Mouse (Mus musculus): ENCODE measurements around the gene Gm10401. TPM values are rescaled to one million over a fixed set of nuclear protein-coding genes. Genes with fewer than 3 reads are reported as not detected.

The Gm10401 gene
- polyA plus RNA-seq, 1 experiment from 2014 or later: 38.1 TPM

DNA sequence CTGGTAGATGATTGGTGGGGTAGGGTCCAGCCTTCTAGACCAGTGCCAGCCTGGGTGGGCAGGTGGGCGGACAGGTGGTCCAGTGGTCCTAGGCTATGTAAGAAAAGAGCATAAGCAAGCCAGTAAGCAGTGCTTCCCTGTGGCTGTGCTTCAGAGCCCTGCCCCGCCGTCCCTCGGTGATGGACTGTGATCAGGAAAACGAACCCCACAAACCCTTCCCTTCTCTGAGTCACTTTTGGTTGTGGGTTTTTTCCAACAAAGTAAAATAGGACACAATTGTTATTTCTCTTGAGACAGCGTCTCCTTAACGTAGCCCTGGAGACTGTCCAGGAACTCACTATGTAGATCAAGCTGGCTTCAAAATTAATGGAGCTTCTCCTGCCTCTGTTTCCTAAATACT, 34.7 kb downstream of the Gm10401 start:
- H3K4me1 ChIP-seq (replicated peaks; ENCODE audit: control insufficient read depth, insufficient read depth, low read length): no peaks in the 10 kb centered on the region
- no peak overlapping the region for H3K4me3 ChIP-seq (replicated peaks; ENCODE audit: low read length)
- 83% methylated on average over 7 of the region's 7 CpGs for WGBS
- H3K27ac ChIP-seq (ENCODE audit: low read length): no peak overlapping the region
- no peak overlapping the region for H3K4me2 ChIP-seq (ENCODE audit: low read length)
- no peak for ATAC-seq
- H3K9ac ChIP-seq (replicated peaks; ENCODE audit: low read depth, low read length): no peak overlapping the region
- peaks cover 2% of the 10 kb centered on the region; the same call in 1 of the 2 replicates for H3K36me3 ChIP-seq (ENCODE audit: control insufficient read depth, insufficient read depth)
- H3K27me3 ChIP-seq (replicated peaks; ENCODE audit: control insufficient read depth, insufficient read depth, low read length): no peaks in the 10 kb centered on the region
- H3K9me3 ChIP-seq (ENCODE audit: control insufficient read depth, low read length): no peaks in the 10 kb centered on the region

- Histone ChIP-seq H3K36me3 (ENCODE audit: control insufficient read depth, insufficient read depth) (peaks cover 2% of the 10 kb centered on the region; the same call in 1 of the 2 replicates), H3K4me3 (replicated peaks; ENCODE audit: low read length) (no peak overlapping the region), H3K9ac (replicated peaks; ENCODE audit: low read depth, low read length) (no peak overlapping the region), H3K27ac (ENCODE audit: low read length) (no peak overlapping the region), H3K27me3 (replicated peaks; ENCODE audit: control insufficient read depth, insufficient read depth, low read length) (no peaks in the 10 kb centered on the region), H3K4me2 (ENCODE audit: low read length) (no peak overlapping the region), H3K4me1 (replicated peaks; ENCODE audit: control insufficient read depth, insufficient read depth, low read length) (no peaks in the 10 kb centered on the region), H3K9me3 (ENCODE audit: control insufficient read depth, low read length) (no peaks in the 10 kb centered on the region)
- WGBS: 75% methylated on average over 1 of the region's 1 CpGs
- ATAC-seq: no peak
Observed at GRCm38 (mm10) chr5:115062566-115062965, 35.5 kb downstream of the Gm10401 start.

GRCm38 (mm10) chr5:115060977-115061376, 37.1 kb downstream of the Gm10401 start:
- Histone ChIP-seq H3K4me2 (ENCODE audit: low read length) (no peak overlapping the region), H3K9me3 (ENCODE audit: control insufficient read depth, low read length) (no peaks in the 10 kb centered on the region), H3K27ac (ENCODE audit: low read length) (no peak overlapping the region), H3K27me3 (replicated peaks; ENCODE audit: control insufficient read depth, insufficient read depth, low read length) (no peaks in the 10 kb centered on the region), H3K4me3 (replicated peaks; ENCODE audit: low read length) (no peak overlapping the region), H3K4me1 (replicated peaks; ENCODE audit: control insufficient read depth, insufficient read depth, low read length) (no peaks in the 10 kb centered on the region), H3K9ac (replicated peaks; ENCODE audit: low read depth, low read length) (no peak overlapping the region), H3K36me3 (ENCODE audit: control insufficient read depth, insufficient read depth) (peaks cover 2% of the 10 kb centered on the region; the same call in 1 of the 2 replicates)
- no peak for ATAC-seq
- WGBS: 93% methylated on average over 3 of the region's 3 CpGs

DNA sequence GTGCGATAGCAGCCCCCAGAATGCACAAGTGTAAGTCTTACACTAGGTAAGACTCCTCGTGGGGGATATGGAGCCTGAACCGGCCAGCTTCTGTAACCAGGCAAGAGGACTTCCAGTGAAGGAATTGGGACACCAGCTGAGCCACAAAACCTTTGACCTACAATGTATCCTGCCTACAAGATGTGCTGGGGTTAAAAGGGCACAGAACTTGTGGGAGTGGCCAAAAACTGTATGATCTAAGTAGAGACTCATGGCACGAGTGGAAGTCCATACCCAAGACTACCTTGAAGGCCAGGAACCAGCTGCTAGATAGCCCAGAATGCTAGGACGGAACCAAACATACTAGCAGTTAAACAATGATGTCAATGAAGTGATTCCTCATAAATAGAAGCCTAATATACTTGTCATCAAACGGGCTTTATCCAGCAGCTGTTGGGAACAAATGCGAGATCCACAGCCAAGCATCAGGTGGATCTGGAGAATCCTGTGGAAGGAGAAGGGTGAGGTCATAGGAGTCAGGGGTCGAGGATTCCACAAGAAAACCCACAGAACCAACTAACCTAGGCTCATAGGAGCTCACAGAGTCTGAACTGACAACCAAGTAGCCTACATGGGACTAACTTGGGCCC, 37.9 kb downstream of the Gm10401 start:
- Histone ChIP-seq H3K4me3 (replicated peaks; ENCODE audit: low read length) (no peak overlapping the region), H3K4me1 (replicated peaks; ENCODE audit: control insufficient read depth, insufficient read depth, low read length) (0 out of 2 replicates have a peak, but pooled peaks cover 3% of the 10 kb centered on the region), H3K36me3 (ENCODE audit: control insufficient read depth, insufficient read depth) (peaks cover 2% of the 10 kb centered on the region; the same call in 1 of the 2 replicates), H3K9me3 (ENCODE audit: control insufficient read depth, low read length) (no peaks in the 10 kb centered on the region), H3K27ac (ENCODE audit: low read length) (no peak overlapping the region), H3K9ac (replicated peaks; ENCODE audit: low read depth, low read length) (no peak overlapping the region), H3K27me3 (replicated peaks; ENCODE audit: control insufficient read depth, insufficient read depth, low read length) (no peaks in the 10 kb centered on the region), H3K4me2 (ENCODE audit: low read length) (no peak overlapping the region)
- ATAC-seq: no peak
- WGBS: 88% methylated on average over 8 of the region's 8 CpGs

- no peak overlapping the region for H3K27ac ChIP-seq (ENCODE audit: low read length)
- H3K27me3 ChIP-seq (replicated peaks; ENCODE audit: control insufficient read depth, insufficient read depth, low read length): no peaks in the 10 kb centered on the region
- H3K4me2 ChIP-seq (ENCODE audit: low read length): no peak overlapping the region
- H3K4me1 ChIP-seq (replicated peaks; ENCODE audit: control insufficient read depth, insufficient read depth, low read length): peaks cover 6% of the 10 kb centered on the region; the same call in 1 of the 2 replicates
- no peak for ATAC-seq
- peaks cover 2% of the 10 kb centered on the region; the same call in 1 of the 2 replicates for H3K36me3 ChIP-seq (ENCODE audit: control insufficient read depth, insufficient read depth)
- 86% methylated on average over 7 of the region's 7 CpGs for WGBS
- H3K9me3 ChIP-seq (ENCODE audit: control insufficient read depth, low read length): no peaks in the 10 kb centered on the region
- H3K9ac ChIP-seq (replicated peaks; ENCODE audit: low read depth, low read length): no peak overlapping the region
- H3K4me3 ChIP-seq (replicated peaks; ENCODE audit: low read length): no peak overlapping the region
Observed at GRCm38 (mm10) chr5:115058584-115059297, 39.4 kb downstream of the Gm10401 start.

- H3K27ac ChIP-seq (ENCODE audit: low read length): no peak overlapping the region
- H3K36me3 ChIP-seq (ENCODE audit: control insufficient read depth, insufficient read depth): peaks cover 2% of the 10 kb centered on the region; the same call in 1 of the 2 replicates
- no peaks in the 10 kb centered on the region for H3K9me3 ChIP-seq (ENCODE audit: control insufficient read depth, low read length)
- no peak overlapping the region for H3K4me3 ChIP-seq (replicated peaks; ENCODE audit: low read length)
- no peaks in the 10 kb centered on the region for H3K27me3 ChIP-seq (replicated peaks; ENCODE audit: control insufficient read depth, insufficient read depth, low read length)
- ATAC-seq: no peak
- H3K4me1 ChIP-seq (replicated peaks; ENCODE audit: control insufficient read depth, insufficient read depth, low read length): peaks cover 20% of the 10 kb centered on the region
- WGBS: 99% methylated on average over 4 of the region's 4 CpGs
- no peak overlapping the region for H3K4me2 ChIP-seq (ENCODE audit: low read length)
- H3K9ac ChIP-seq (replicated peaks; ENCODE audit: low read depth, low read length): no peak overlapping the region
Observed at GRCm38 (mm10) chr5:115057153-115057552, 40.9 kb downstream of the Gm10401 start.

GRCm38 (mm10) chr5:115055418-115055817, 42.7 kb downstream of the Gm10401 start:
- no peak for ATAC-seq
- 78% methylated on average over 6 of the region's 6 CpGs for WGBS

DNA sequence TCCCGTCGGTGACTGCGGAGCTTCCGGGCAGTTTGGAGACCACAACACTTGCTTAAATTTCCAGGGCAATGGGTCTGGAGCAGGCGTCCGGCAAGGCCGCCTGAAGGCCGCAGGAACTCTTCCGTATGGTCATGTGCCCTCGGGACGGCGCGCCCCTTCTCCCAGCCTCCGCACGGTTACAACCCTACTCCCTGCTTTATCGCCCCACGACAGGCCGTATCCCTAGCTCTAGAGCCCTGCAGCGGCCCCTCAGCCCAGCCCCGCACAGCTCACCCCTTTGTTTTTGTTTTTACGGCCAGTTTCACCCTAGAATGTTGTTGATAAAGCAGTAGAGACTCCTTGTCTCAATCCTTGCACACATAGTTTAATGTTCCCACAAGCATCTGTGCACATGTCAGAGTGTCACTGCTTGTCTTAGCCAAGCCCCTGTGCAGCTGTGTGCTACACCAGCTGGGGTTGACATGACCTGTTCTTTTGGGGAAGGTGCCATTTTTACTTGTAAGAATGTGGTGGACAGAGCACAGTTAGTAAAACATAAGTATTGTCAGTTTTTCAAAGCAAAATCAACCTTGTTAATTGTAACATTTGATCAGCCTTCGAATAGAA, 44.2 kb downstream of the Gm10401 start:
- no peaks in the 10 kb centered on the region for H3K9me3 ChIP-seq (ENCODE audit: control insufficient read depth, low read length)
- H3K27ac ChIP-seq (ENCODE audit: low read length): no peak overlapping the region
- H3K4me2 ChIP-seq (ENCODE audit: low read length): no peak overlapping the region
- H3K9ac ChIP-seq (replicated peaks; ENCODE audit: low read depth, low read length): no peak overlapping the region
- 90% methylated on average over 22 of the region's 22 CpGs for WGBS
- no peaks in the 10 kb centered on the region for H3K36me3 ChIP-seq (ENCODE audit: control insufficient read depth, insufficient read depth)
- peaks cover 26% of the 10 kb centered on the region for H3K4me1 ChIP-seq (replicated peaks; ENCODE audit: control insufficient read depth, insufficient read depth, low read length)
- H3K4me3 ChIP-seq (replicated peaks; ENCODE audit: low read length): no peak overlapping the region
- ATAC-seq: no peak
- H3K27me3 ChIP-seq (replicated peaks; ENCODE audit: control insufficient read depth, insufficient read depth, low read length): no peaks in the 10 kb centered on the region

More at GRCm38 (mm10) chr5:115055418-115055817, 42.7 kb downstream of the Gm10401 start:
- Histone ChIP-seq H3K4me2 (ENCODE audit: low read length) (no peak overlapping the region), H3K4me1 (replicated peaks; ENCODE audit: control insufficient read depth, insufficient read depth, low read length) (peaks cover 26% of the 10 kb centered on the region), H3K9me3 (ENCODE audit: control insufficient read depth, low read length) (no peaks in the 10 kb centered on the region), H3K36me3 (ENCODE audit: control insufficient read depth, insufficient read depth) (no peaks in the 10 kb centered on the region), H3K27ac (ENCODE audit: low read length) (no peak overlapping the region), H3K9ac (replicated peaks; ENCODE audit: low read depth, low read length) (no peak overlapping the region), H3K4me3 (replicated peaks; ENCODE audit: low read length) (no peak overlapping the region), H3K27me3 (replicated peaks; ENCODE audit: control insufficient read depth, insufficient read depth, low read length) (no peaks in the 10 kb centered on the region)

- no peaks in the 10 kb centered on the region for H3K27me3 ChIP-seq (replicated peaks; ENCODE audit: control insufficient read depth, insufficient read depth, low read length)
- no peak overlapping the region for H3K4me2 ChIP-seq (ENCODE audit: low read length)
- H3K9me3 ChIP-seq (ENCODE audit: control insufficient read depth, low read length): no peaks in the 10 kb centered on the region
- H3K4me1 ChIP-seq (replicated peaks; ENCODE audit: control insufficient read depth, insufficient read depth, low read length): peaks cover 26% of the 10 kb centered on the region
- no peak overlapping the region for H3K4me3 ChIP-seq (replicated peaks; ENCODE audit: low read length)
- WGBS: 68% methylated on average over 8 of the region's 8 CpGs
- H3K36me3 ChIP-seq (ENCODE audit: control insufficient read depth, insufficient read depth): no peaks in the 10 kb centered on the region
- H3K27ac ChIP-seq (ENCODE audit: low read length): peak overlapping the region; percentile 23; the same call in 1 of the 2 replicates
- H3K9ac ChIP-seq (replicated peaks; ENCODE audit: low read depth, low read length): no peak overlapping the region
- ATAC-seq: peak; percentile 57
Observed at GRCm38 (mm10) chr5:115052546-115052945, 45.5 kb downstream of the Gm10401 start.
